Mouse (Mus musculus): ENCODE data around the gene Adcy10. TPM values are rescaled to one million over a fixed set of nuclear protein-coding genes. Genes with fewer than 3 reads are reported as not detected.

Gene Adcy10
- polyA plus RNA-seq, 1 experiment from 2014 or later: 0.49 TPM

GRCm38 (mm10) chr1:165587845-165588244 is 102.9 kb downstream of the Adcy10 start:
- WGBS: 65% methylated on average over 8 of the region's 8 CpGs
- Histone ChIP-seq H3K36me3 (peaks cover 19% of the 10 kb centered on the region), H3K9ac (replicated peaks) (no peak overlapping the region), H3K9me3 (replicated peaks) (no peaks in the 10 kb centered on the region), H3K27me3 (replicated peaks) (no peaks in the 10 kb centered on the region), H3K4me1 (peaks cover 8% of the 10 kb centered on the region), H3K4me2 (no peak overlapping the region), H3K4me3 (replicated peaks) (no peak overlapping the region), H3K27ac (replicated peaks) (no peak overlapping the region)
- ATAC-seq (ENCODE audit: low FRiP score): no peak

GRCm38 (mm10) chr1:165589280-165590048 is 104.5 kb downstream of the Adcy10 start:
- WGBS: 55% methylated on average over 10 of the region's 10 CpGs
- Histone ChIP-seq H3K9me3 (replicated peaks) (no peaks in the 10 kb centered on the region), H3K27me3 (replicated peaks) (no peaks in the 10 kb centered on the region), H3K4me3 (replicated peaks) (no peak overlapping the region), H3K36me3 (peaks cover 24% of the 10 kb centered on the region), H3K4me2 (no peak overlapping the region), H3K27ac (replicated peaks) (peak overlapping the region; percentile 37), H3K4me1 (peaks cover 8% of the 10 kb centered on the region), H3K9ac (replicated peaks) (no peak overlapping the region)
- ATAC-seq (ENCODE audit: low FRiP score): 0 out of 2 replicates have a peak, but pooled peaks have one; percentile 23

GRCm38 (mm10) chr1:165590760-165591159 is 105.8 kb downstream of the Adcy10 start:
- H3K4me2 ChIP-seq: no peak overlapping the region
- no peak overlapping the region for H3K27ac ChIP-seq (replicated peaks)
- no peaks in the 10 kb centered on the region for H3K9me3 ChIP-seq (replicated peaks)
- no peak for ATAC-seq (ENCODE audit: low FRiP score)
- H3K4me3 ChIP-seq (replicated peaks): no peak overlapping the region
- WGBS: 81% methylated on average over 8 of the region's 8 CpGs
- peaks cover 8% of the 10 kb centered on the region for H3K4me1 ChIP-seq
- H3K27me3 ChIP-seq (replicated peaks): no peaks in the 10 kb centered on the region
- peaks cover 36% of the 10 kb centered on the region for H3K36me3 ChIP-seq
- H3K9ac ChIP-seq (replicated peaks): no peak overlapping the region

- no peak for ATAC-seq (ENCODE audit: low FRiP score)
- no peak overlapping the region for H3K27ac ChIP-seq (replicated peaks)
- H3K36me3 ChIP-seq: peaks cover 36% of the 10 kb centered on the region
- no peak overlapping the region for H3K4me3 ChIP-seq (replicated peaks)
- H3K9ac ChIP-seq (replicated peaks): no peak overlapping the region
- 91% methylated on average over 14 of the region's 14 CpGs for WGBS
- no peaks in the 10 kb centered on the region for H3K9me3 ChIP-seq (replicated peaks)
- H3K27me3 ChIP-seq (replicated peaks): no peaks in the 10 kb centered on the region
- no peak overlapping the region for H3K4me2 ChIP-seq
- peaks cover 8% of the 10 kb centered on the region for H3K4me1 ChIP-seq
These were observed 107.5 kb downstream of the Adcy10 start for GRCm38 (mm10) chr1:165592295-165593082.

GRCm38 (mm10) chr1:165594699-165595421 is 109.9 kb downstream of the Adcy10 start:
- peaks cover 36% of the 10 kb centered on the region for H3K36me3 ChIP-seq
- H3K9ac ChIP-seq (replicated peaks): no peak overlapping the region
- WGBS: 95% methylated on average over 15 of the region's 15 CpGs
- no peak overlapping the region for H3K4me2 ChIP-seq
- H3K9me3 ChIP-seq (replicated peaks): no peaks in the 10 kb centered on the region
- H3K4me3 ChIP-seq (replicated peaks): no peak overlapping the region
- H3K27ac ChIP-seq (replicated peaks): no peak overlapping the region
- no peak for ATAC-seq (ENCODE audit: low FRiP score)
- H3K4me1 ChIP-seq: no peaks in the 10 kb centered on the region
- H3K27me3 ChIP-seq (replicated peaks): no peaks in the 10 kb centered on the region

- Histone ChIP-seq H3K4me2 (no peak overlapping the region), H3K36me3 (peaks cover 39% of the 10 kb centered on the region), H3K27ac (replicated peaks) (no peak overlapping the region), H3K9ac (replicated peaks) (no peak overlapping the region), H3K4me3 (replicated peaks) (no peak overlapping the region), H3K9me3 (replicated peaks) (no peaks in the 10 kb centered on the region), H3K27me3 (replicated peaks) (no peaks in the 10 kb centered on the region), H3K4me1 (no peaks in the 10 kb centered on the region)
- 86% methylated on average over 9 of the region's 10 CpGs for WGBS
- ATAC-seq (ENCODE audit: low FRiP score): no peak
These were observed 116.8 kb downstream of the Adcy10 start for GRCm38 (mm10) chr1:165601775-165602280.

- ATAC-seq (ENCODE audit: low FRiP score): no peak
These were observed 118.2 kb downstream of the Adcy10 start for GRCm38 (mm10) chr1:165603218-165603617.

GRCm38 (mm10) chr1:165604203-165604602 is 119.2 kb downstream of the Adcy10 start:
- peaks cover 45% of the 10 kb centered on the region for H3K36me3 ChIP-seq
- H3K27ac ChIP-seq (replicated peaks): no peak overlapping the region
- WGBS: 89% methylated on average over 8 of the region's 8 CpGs
- no peaks in the 10 kb centered on the region for H3K9me3 ChIP-seq (replicated peaks)
- no peaks in the 10 kb centered on the region for H3K4me1 ChIP-seq
- H3K9ac ChIP-seq (replicated peaks): no peak overlapping the region
- ATAC-seq (ENCODE audit: low FRiP score): no peak
- H3K4me3 ChIP-seq (replicated peaks): no peak overlapping the region
- H3K4me2 ChIP-seq: no peak overlapping the region
- no peaks in the 10 kb centered on the region for H3K27me3 ChIP-seq (replicated peaks)

More at GRCm38 (mm10) chr1:165603218-165603617, 118.2 kb downstream of the Adcy10 start:
- no peaks in the 10 kb centered on the region for H3K27me3 ChIP-seq (replicated peaks)
- no peaks in the 10 kb centered on the region for H3K4me1 ChIP-seq
- H3K27ac ChIP-seq (replicated peaks): no peak overlapping the region
- H3K9ac ChIP-seq (replicated peaks): no peak overlapping the region
- no peak overlapping the region for H3K4me2 ChIP-seq
- H3K4me3 ChIP-seq (replicated peaks): no peak overlapping the region
- no peaks in the 10 kb centered on the region for H3K9me3 ChIP-seq (replicated peaks)
- WGBS: 86% methylated on average over 14 of the region's 14 CpGs
- H3K36me3 ChIP-seq: peaks cover 45% of the 10 kb centered on the region

GRCm38 (mm10) chr1:165605108-165605507 is 120.1 kb downstream of the Adcy10 start:
- Histone ChIP-seq H3K27ac (replicated peaks) (no peak overlapping the region), H3K9ac (replicated peaks) (no peak overlapping the region), H3K4me3 (replicated peaks) (no peak overlapping the region), H3K27me3 (replicated peaks) (no peaks in the 10 kb centered on the region), H3K4me2 (no peak overlapping the region), H3K9me3 (replicated peaks) (no peaks in the 10 kb centered on the region), H3K4me1 (peaks cover 7% of the 10 kb centered on the region), H3K36me3 (peaks cover 45% of the 10 kb centered on the region)
- no peak for ATAC-seq (ENCODE audit: low FRiP score)
- 90% methylated on average over 3 of the region's 3 CpGs for WGBS

- H3K27me3 ChIP-seq (replicated peaks): no peaks in the 10 kb centered on the region
- no peak overlapping the region for H3K9ac ChIP-seq (replicated peaks)
- no peak overlapping the region for H3K27ac ChIP-seq (replicated peaks)
- 77% methylated on average over 6 of the region's 6 CpGs for WGBS
- peaks cover 13% of the 10 kb centered on the region for H3K4me1 ChIP-seq
- ATAC-seq (ENCODE audit: low FRiP score): no peak
- peaks cover 45% of the 10 kb centered on the region for H3K36me3 ChIP-seq
- no peak overlapping the region for H3K4me2 ChIP-seq
- H3K4me3 ChIP-seq (replicated peaks): no peak overlapping the region
- H3K9me3 ChIP-seq (replicated peaks): no peaks in the 10 kb centered on the region
These were observed 120.8 kb downstream of the Adcy10 start for GRCm38 (mm10) chr1:165605774-165606173.

- Histone ChIP-seq H3K36me3 (peaks cover 25% of the 10 kb centered on the region), H3K9me3 (replicated peaks) (no peaks in the 10 kb centered on the region)
- WGBS: 87% methylated on average over 4 of the region's 4 CpGs
These were observed 123.9 kb downstream of the Adcy10 start for GRCm38 (mm10) chr1:165608904-165609303.

More at GRCm38 (mm10) chr1:165608904-165609303, 123.9 kb downstream of the Adcy10 start:
- Histone ChIP-seq H3K4me1 (peaks cover 19% of the 10 kb centered on the region), H3K27me3 (replicated peaks) (no peaks in the 10 kb centered on the region), H3K4me3 (replicated peaks) (no peak overlapping the region), H3K27ac (replicated peaks) (no peak overlapping the region), H3K9ac (replicated peaks) (no peak overlapping the region), H3K4me2 (no peak overlapping the region)
- no peak for ATAC-seq (ENCODE audit: low FRiP score)

All from neural tube, embryonic 15.5 days (tissue).